Comparison of ENCODE assay signal across 9 mouse cellular contexts in the genomic region with DNA sequence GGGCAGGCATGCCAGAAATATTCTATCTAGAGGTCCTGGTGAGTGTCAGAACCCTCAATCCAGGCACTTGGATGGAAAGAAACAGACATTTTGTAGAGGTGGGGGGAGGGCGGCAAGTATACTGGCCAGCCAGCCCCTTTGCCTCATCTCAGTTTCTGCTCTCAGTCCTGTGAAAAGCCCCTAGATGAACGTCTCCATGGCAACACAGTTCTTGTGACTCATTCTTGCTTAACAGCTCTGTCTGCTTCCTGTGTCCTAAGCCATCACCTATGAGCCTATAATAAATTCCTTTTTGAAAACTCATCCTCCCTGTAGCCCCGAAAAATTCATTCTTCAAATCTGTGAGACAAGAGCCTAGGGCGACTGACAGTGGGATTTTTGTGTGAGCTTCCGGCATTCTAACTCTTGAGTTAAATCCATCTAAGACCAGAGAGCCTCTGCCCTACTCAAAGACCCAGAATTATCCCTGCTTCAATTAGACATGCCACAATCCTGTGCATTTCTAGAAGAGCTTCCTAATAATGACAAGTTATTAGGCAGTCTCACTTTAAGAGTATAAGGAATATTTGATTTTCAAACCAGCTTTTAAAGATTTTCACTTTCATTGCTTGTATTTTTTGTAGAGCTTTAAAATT.
DNase-seq lines count a peak whose midpoint lies in the region; ATAC-seq and TF ChIP-seq lines count a peak whose summit lies in the region.
"Had no signal": no experiment of that assay in that cellular context is flagged by ENCODE, and none has a peak within 500 bp of the region (broad histone marks: within the 10 kb centered on the region; RNA-seq: fewer than 3 reads in every experiment).

No protein-coding gene starts in this region.

- H3K27ac ChIP-seq in embryonic fibroblast, embryonic 13.5 days (ENCODE audit: insufficient read depth, low read length): peak overlapping the region; percentile 52; the same call in 1 of the 2 replicates
- no peak overlapping the region for H3K27ac ChIP-seq in limb, embryonic 10.5 days
- H3K27ac ChIP-seq in intestine, embryonic 16.5 days (ENCODE audit: low read length): no peak overlapping the region
- H3K27ac ChIP-seq: liver, embryonic 14.5 days had no signal

- DNase-seq in left cerebral cortex, postnatal 25 days (ENCODE audit: low spot score in 2 of 2): peak; percentile 6 to 12
- DNase-seq in left cerebral cortex, adult 11 months (ENCODE audit: low spot score): no peak
- DNase-seq in limb, embryonic 10.5 days (ENCODE audit: low spot score): peak; percentile 29
- DNase-seq in retina, embryonic 14.5 days (ENCODE audit: low spot score): peak; percentile 45
- no peak for DNase-seq in heart, postnatal 36 days
- DNase-seq in gastrocnemius, postnatal 25 days: no peak

- intact Hi-C loops in left cerebral cortex, postnatal 25 days (cut with DNase I): no loop called here
- intact Hi-C loops in heart, postnatal 36 days (cut with DNase I): no loop called here

- H3K9ac ChIP-seq in intestine, embryonic 16.5 days (ENCODE audit: low read depth, low read length): no peak overlapping the region
- H3K9ac ChIP-seq: liver, embryonic 14.5 days had no signal

- TF ChIP-seq CTCF in embryonic fibroblast, embryonic 13.5 days (IDR thresholded peaks at IDR 0.05; ENCODE audit: borderline replicate concordance, insufficient read depth, low read length): no peak

- no peaks in the 10 kb centered on the region for H3K36me3 ChIP-seq in limb, embryonic 10.5 days
- no peaks in the 10 kb centered on the region for H3K36me3 ChIP-seq in intestine, embryonic 16.5 days (ENCODE audit: control insufficient read depth, insufficient read depth, low read length)

- H3K9me3 ChIP-seq in limb, embryonic 10.5 days (replicated peaks): no peaks in the 10 kb centered on the region
- H3K9me3 ChIP-seq in intestine, embryonic 16.5 days (ENCODE audit: control insufficient read depth, low read length): no peaks in the 10 kb centered on the region

- H3K4me1 ChIP-seq in embryonic fibroblast, embryonic 13.5 days (ENCODE audit: control insufficient read depth, insufficient read depth, low read length): 0 out of 2 replicates have a peak, but pooled peaks cover 2% of the 10 kb centered on the region
- H3K4me1 ChIP-seq in limb, embryonic 10.5 days: peaks cover 4% of the 10 kb centered on the region; the same call in 1 of the 2 replicates
- H3K4me1 ChIP-seq in intestine, embryonic 16.5 days (ENCODE audit: control insufficient read depth, insufficient read depth, low read length): no peaks in the 10 kb centered on the region

- TF ChIP-seq POLR2A in embryonic fibroblast, embryonic 13.5 days (IDR thresholded peaks at IDR 0.05; ENCODE audit: low read depth, low read length): no peak

- H3K4me3 ChIP-seq in embryonic fibroblast, embryonic 13.5 days (ENCODE audit: insufficient read depth, low read length): no peak overlapping the region
- no peak overlapping the region for H3K4me3 ChIP-seq in limb, embryonic 10.5 days
- H3K4me3 ChIP-seq in intestine, embryonic 16.5 days (ENCODE audit: low read length): no peak overlapping the region

- peaks cover 15% of the 10 kb centered on the region; the same call in 1 of the 2 replicates for H3K27me3 ChIP-seq in limb, embryonic 10.5 days (ENCODE audit: low read depth, poor library complexity, severe bottlenecking)
- no peaks in the 10 kb centered on the region for H3K27me3 ChIP-seq in intestine, embryonic 16.5 days (replicated peaks; ENCODE audit: control insufficient read depth, insufficient read depth, low read length)

- 42% methylated on average over 5 of the region's 5 CpGs for WGBS in limb, embryonic 10.5 days
- WGBS in intestine, embryonic 16.5 days: 42% methylated on average over 5 of the region's 5 CpGs

- H3K4me2 ChIP-seq in intestine, embryonic 16.5 days (ENCODE audit: low read depth, low read length): no peak overlapping the region

- no peak for ATAC-seq in intestine, embryonic 16.5 days

Comparison
In these comparisons a context has a peak if more than half of its experiments do, and no peak if none do; other contexts are left out.
1. DNase-seq: peak in left cerebral cortex, postnatal 25 days (2 of 2), limb, embryonic 10.5 days (single experiment) and retina, embryonic 14.5 days (single experiment); none in left cerebral cortex, adult 11 months (single experiment), heart, postnatal 36 days (0 of 2) and gastrocnemius, postnatal 25 days (single experiment).